Mouse (Mus musculus) T-helper 17 cell (primary cell): ENCODE data around the gene Myt1l.

Source experiments
- in situ Hi-C, 2 experiments: fragments of 300-600 bp; cut with MboI, MseI; formaldehyde crosslinking; loops; 1 replicate in 1 of 2; 2 replicates in 1 of 2; pipeline ENCODE4 v1.15.1; 2025; ENCODE audit warnings: high pct_unique_total_duplicates in 2 of 2

Myt1l gene

DNA sequence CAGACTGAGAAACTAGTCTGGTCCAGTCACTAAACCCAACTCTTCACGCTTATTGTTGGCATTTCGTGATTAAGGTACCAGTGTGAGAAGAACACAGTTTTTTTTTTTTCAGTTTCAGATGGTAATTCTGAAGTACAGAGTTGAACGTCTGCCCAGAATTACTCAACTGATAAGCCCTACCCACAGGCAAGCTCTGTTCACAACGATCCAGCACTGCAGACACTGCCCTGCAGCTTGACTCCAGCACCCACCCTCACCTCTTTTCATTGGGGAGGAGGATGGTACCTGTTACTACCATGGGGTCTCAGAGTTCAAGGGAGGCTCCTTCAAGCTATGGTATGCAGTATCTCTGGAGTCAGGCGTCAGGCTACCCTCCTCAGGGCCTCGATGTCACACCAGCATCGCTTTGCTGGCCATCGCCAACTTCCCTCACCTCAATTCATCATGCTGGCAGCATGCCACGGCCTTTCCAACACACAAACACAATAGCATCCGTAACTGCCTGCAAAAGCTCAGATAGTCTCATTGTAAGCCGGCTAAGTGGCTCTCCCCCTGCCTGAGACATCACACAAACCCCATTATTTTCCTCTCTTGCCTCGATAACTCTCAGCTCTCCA, 281.5 kb downstream of the Myt1l start:
- in situ Hi-C loops = no loop called here

DNA sequence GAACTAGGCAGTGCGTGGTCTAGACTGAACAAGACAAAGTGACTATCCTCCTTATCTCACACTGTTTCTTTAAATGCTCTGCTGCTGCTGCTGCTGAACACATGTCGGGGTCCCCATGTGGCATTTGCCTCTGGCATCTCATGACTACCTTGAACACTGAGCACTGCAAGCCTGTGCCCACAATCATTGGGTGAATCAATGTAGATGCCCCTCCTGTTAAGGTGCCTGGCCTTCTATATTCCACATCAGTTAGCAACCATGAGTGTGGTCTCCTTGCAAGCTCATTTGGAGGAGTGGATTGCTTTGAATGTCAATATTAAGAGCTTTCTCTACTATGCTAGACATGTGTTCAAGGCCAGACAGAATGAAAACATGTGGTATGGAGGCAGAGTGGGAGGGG, 287.3 kb downstream of the Myt1l start:
- in situ Hi-C loops = no loop called here

DNA sequence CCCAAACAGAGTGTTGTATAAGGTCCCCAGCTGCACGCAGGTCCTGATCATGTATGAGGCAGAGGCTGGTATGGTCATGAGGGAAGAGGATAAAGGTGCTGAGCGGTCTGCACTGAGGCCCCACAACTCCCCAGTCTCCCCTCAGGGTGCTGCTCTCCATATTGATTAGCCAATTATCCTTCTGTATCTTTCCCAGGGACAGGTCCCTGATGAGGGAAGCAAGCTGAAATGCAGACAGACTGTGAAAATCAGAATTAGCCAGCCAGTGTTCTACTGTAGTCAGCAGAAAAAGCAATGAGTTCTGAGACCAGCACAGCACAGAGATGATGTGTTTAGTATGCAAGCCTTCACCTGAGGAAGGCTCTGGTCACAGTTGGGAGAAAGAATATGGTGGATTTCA, 287.9 kb downstream of the Myt1l start:
- in situ Hi-C loops = no loop called here

DNA sequence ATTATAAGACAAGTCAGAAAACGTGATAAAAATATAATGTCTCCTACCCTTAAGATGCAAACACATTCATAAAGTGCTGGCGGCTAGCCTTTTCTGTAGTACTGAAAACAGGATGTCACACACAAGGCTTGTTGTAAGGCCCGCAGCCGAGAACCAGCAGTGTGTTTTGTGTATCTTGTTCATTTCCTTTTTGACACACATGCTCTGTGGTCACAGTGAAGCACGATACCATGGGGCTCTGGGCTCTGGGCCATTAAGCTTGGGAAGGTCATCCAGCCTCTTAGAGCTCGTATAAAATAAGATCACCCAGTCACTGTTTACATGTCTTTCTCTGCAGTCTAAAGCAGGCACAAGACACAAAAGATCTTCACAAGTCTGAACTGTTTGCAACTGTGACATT, 288.6 kb downstream of the Myt1l start:
- in situ Hi-C loops = no loop called here

DNA sequence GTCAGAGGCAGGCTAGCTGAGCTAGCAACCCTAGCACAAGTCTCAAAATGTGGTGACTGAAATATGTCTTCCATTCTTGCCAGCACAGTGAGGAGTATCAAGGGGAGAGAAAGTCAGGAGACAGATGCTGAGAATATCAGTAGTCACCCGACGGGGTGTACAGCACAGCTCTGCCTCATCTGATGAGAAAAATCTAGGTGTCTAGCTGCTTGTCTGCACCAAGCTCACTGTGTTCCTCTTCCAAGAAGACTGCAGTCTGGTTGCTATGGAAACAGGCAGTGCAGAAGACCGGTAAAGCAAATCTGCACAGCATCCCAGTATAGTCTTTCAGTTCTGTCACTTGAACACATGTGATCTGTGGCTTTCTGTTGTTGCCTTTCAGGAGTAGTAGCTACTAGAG, 294.0 kb downstream of the Myt1l start:
- in situ Hi-C loops = no loop called here

DNA sequence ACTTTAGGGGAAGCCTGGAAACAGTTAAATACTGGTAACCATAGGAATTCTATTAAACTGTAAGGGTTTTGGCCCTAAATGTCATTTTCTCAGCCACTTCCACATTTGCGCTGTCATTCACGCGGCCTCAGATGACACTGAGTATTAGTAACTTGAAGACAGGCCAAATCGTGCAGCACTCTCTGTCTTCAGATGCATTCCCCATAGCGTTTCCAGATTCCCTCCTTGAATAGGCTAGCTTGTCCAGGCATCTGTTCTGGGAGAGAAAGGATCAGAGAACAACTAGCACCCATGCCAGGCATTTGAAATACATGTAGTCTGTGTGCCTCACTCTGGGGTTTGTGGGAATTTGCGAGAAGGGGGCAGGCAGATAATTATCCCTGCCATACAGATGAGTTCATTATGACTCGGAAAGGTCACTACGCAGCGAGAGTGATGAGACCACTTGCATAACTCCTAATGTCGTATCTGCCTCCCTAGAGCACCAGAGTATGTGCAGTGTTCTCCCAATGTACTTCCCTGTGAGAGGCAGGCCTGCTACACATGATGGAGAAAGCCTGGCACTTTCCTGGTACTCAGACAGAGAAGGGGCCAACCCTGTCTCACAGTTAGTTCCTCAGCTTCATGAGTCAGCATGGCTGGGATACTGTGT, 295.7 kb downstream of the Myt1l start:
- in situ Hi-C loops = no loop called here

DNA sequence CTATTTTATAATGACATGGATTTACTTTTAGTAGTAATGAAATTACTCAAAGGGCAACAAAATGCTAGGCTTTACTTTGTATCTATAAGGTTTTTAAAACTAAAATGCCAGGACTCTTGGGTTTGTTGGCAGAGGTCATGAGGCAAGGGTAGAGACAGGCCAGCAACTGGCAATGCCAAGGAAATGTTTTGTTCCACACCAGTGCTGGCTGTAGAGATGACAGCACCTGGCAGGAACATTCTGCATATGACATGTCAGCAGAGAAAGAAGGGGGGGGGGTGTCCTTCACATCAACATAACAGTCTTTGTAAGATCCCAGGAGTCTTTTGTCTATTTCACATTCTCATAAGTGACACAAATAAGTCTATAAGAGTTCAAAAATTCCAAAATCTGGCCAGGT, 302.4 kb downstream of the Myt1l start:
- in situ Hi-C loops = no loop called here

DNA sequence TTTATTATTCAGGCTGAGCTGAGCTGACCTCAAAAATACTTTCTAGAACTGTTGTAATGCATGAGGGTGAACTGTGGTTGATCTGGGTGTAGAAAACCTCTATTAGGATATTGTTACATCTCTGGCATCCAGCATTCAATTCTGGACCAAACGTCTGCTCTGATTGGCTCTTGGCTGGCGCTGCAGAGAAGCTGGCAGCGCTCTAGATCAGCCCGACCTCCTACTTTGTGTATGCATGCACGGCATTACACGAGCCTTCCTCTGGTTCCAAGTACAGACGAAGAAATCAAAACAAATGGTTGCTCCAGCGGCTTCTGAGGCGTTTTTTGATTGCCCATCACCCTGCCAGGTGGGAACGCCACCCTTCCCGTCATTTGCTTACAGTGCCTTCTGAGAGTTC, 303.2 kb downstream of the Myt1l start:
- in situ Hi-C loops = no loop called here

DNA sequence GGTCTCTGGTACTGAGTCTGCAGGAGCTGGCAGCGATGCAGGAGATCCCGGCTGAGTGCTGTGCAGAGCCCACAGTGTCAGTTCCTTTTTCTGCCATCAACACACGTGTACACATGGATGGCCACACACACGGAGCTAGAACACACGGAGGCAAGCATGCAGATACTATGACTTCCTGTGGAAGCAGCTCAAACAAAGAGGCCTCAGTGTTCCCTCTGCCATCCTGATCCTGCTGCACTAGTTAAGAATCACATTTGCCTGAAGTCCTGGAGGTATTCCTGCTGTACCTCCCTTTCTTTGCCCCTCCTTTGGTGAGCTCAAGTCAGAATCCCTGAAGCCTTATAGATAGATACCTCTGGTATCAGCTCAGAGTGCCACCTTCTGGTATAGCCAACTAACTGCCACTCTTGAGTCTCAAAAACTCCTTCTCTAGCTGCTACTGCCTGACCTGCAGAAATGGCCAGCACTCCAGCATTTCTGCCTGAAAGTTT, 309.2 kb downstream of the Myt1l start:
- in situ Hi-C loops = no loop called here

DNA sequence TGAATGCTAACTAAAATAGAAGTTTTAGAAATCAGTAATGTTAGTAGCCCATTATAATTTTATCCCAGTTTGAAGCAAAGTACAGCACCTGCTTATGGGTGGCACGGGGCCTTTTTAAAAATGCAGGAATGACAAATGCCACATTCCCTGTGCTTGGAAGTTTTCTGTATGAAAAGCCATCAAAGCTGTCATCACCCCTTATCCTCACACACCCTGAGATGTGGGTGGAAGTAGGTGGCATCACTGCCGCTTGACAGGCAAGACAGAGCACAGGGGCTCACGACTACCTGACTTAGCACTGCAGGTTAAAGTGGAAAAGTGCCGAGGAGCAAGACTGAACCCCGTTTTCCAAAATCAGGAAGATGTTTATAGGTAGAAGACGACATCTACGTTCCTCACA, 310.2 kb downstream of the Myt1l start:
- in situ Hi-C loops = no loop called here

DNA sequence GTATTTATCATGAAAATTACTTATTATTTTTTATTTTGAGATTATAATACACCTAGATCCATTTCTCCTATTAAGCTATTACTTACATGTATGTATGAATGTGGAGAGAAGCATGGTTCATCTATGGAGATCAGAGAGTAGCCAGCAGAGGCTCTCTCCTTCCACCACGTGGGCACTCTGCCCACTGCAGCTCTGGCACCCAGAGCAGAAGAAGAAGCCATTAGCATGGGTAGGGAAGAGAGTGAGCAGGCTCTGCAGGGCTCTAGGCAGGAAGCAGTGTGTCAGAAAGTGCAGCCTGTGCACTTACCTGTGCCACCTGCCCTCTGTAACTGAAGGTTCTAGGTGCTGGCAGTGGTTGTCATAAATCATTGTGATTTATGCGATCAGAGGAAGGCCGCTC, 321.8 kb downstream of the Myt1l start:
- in situ Hi-C loops = no loop called here

DNA sequence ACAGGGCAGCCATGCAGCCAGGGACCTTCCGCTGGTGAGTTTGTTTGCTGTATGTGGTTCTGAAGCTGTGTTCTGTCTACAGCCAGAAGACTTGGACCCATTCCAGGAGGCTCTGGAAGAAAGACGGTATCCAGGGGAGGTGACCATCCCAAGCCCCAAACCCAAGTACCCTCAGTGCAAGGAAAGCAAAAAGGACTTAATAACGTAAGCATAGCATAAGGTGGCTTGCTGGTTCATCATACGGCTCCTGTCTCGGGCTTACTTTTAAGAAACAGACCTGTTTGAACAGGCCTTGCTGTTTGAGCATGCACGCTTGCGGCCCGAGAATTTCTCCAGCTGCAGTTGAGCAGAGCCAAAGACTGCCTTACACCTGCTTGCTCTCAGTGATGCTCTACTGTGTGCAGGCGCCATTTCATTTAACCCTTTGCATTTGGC, 326.0 kb downstream of the Myt1l start:
- in situ Hi-C loops = no loop called here

DNA sequence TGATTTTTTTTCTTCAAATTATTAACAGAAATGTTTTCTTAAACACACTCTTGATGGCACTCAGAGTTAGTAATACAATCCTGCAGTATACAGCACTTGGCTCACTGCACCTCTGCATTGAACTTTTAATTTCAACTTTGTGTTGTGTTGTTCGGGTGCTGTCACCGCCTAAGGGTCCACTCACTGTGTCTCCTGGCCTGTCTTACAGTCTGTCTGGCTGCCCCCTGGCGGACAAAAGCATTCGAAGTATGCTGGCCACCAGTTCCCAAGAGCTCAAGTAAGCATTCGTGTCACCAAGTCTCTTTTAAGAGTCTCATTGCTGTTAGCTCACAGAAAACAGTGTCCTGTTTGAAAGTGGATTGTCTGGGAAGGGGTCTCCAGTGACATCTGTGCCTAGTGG, 326.8 kb downstream of the Myt1l start:
- in situ Hi-C loops = no loop called here

DNA sequence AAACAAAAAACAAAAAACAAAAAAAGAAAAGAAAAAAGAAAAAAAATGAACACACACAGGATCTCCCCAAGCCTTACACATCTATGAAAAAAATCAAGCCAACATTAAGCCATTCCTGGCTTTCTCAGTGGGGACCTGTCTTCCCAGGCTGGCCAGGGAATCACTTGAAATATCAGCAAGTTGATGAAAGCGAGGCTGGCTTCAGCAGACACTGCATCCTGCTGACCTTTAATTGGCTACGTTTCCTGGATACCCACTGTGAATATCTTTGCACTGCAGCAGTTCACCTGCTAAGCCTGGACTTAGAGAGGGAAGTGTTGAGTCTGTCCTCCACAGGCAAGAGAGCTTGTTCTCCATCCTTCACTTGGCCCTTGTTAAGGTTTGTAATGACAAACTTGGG, 332.8 kb downstream of the Myt1l start:
- in situ Hi-C loops = no loop called here

DNA sequence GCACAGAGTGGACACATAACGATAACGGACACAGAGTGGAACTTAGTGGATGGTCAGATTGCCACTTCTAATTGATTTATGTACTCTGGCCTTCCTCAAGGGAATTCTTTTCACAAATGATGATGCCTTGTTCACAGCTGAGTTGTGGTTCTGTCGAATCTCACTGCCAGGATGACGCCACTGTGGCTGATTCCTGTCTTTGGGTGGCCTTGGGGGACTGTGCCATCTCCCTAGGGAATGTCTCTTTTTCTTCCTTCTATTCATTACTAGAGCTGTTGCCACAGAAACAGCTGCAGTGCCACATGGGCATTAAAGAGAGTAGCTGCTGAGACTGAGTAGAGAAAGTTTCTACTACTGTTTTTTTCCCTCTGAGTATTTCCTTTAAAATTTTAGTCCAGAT, 340.1 kb downstream of the Myt1l start:
- in situ Hi-C loops = no loop called here

DNA sequence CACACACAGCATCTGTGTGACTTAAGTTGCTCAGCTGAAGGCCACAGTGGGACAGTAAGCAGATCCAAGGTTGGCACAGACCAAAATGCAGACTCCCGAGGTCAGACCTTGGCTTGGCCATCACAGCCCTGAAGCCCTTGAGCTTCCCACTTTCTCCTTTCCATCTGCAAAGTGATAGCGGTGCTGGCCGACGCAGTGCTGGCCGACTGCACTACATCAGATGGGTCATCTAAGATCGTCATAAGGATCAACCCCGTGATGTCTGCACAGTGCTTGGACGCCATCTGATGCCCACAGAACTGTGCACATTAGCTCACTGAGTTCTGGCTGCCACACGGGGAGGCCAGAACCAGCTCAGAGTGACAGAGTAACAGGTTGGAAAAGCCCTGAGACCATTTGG, 340.6 kb downstream of the Myt1l start:
- in situ Hi-C loops = no loop called here

DNA sequence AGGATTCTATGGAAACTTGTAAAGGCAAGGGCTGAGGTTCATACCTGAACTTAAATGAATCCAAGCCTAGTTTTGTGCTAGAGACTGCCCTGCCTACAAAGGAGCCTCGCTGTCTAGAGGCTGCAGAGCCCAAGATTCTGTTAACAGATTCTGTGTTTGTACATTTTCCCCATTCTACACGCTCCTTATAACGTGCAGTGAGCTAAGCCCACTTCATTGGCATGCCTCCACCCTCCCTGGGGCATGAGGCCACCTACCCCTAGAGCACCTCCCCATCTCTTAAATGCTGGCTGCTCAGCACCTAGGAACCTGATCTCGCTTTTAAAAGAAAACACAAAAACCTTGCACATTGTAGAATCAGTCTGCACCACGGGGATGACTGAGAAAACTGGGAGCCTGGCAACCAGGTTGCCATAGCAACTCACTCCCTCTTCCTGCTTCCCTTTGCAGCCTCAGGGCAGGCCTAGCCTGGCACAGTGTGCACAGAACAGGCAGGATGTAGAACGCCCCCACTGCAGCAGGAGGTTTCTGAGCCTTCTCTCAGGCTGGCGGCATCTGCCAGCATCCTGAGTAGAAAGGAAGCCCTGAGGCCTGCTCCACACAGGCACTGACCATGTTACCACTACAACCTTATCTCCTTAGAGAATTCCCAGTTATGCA, 344.1 kb downstream of the Myt1l start:
- in situ Hi-C loops = no loop called here

DNA sequence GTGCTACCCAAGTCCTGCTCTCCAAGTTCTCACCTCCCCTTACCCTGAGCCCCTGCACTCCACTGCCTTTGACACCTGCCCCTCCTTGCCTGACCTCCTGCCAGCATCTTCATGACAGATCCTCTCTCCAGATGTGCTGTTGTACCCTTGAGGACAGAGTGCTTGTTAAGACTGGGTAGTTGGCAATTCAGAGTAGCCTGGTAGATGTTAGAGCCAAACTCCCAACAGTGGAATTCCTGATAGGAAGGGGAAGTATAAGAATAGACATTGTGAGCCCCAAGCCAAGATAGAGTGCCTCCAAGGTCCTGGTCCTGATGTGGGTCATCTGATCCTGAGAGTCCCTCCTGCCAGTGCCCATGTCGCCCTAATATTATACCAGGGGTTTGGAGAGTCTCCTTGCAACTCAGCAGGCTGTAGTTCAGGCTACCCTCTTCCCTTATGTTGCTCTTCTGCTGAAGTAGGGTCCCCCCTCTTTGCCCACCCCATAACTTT, 345.1 kb downstream of the Myt1l start:
- in situ Hi-C loops = no loop called here

DNA sequence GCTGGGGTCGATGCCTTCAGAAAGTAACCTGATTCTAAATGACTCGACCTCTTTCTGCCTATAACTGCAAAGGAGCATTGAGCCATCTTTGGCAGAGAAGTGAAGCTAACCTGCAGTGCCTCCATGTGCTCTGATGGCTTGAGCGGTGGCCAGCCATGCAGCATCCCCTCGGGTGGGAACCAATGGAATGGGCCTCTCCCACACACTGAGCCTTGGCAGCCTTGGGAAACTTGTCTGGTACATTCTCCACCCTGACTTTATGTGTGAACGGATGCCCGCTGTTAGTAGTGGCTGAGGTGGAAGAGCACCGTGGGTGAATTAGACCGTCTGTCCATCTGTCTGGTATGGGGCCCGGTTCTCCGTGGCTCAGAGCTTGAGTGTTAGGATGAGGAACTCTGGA, 349.8 kb downstream of the Myt1l start:
- in situ Hi-C loops = loop anchor here (25.0 kb wide), 1 partner anchor 1291 kb away; the partner anchor contains the start of gene Allc (in 2 of the 2)

DNA sequence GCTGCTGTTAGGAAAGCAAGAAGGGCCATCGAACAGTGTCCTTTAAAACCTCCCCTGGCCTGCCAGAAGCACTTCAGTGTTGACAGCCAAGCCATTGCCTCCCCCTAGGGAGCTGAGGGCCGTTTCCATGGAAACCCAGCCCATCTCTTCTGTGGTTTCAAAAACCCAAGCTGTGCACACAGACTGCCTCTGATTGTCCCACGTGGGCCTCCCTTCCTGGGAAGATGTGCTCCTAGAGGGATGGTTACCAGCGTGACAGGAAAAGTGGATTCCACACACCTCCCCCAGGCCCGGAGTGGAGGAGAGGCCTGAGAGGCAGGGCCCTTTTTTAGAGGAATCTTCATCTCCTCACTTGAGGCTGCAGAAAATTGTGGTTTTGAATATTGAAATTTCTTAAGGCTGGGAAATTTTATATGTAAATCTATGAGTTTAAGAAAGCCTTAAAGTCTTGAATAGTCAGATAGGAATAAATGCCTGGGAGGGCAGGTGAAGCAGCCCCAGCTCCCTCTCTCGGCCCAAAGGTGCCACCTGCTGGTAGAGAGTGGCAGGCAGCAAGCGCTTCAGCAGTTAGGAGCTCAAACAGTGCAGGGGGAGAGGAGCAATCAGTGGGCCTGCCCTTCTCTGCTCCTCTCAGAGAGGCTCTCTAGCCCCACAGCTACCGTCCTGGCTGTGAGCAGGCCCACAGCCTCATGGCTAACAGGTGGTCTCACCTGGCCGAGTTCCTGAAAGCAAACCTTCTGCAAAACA, 354.9 kb downstream of the Myt1l start:
- in situ Hi-C loops = loop anchor here (25.0 kb wide), 1 partner anchor 1296 kb away; the partner anchor contains the start of gene Allc (in 2 of the 2)

DNA sequence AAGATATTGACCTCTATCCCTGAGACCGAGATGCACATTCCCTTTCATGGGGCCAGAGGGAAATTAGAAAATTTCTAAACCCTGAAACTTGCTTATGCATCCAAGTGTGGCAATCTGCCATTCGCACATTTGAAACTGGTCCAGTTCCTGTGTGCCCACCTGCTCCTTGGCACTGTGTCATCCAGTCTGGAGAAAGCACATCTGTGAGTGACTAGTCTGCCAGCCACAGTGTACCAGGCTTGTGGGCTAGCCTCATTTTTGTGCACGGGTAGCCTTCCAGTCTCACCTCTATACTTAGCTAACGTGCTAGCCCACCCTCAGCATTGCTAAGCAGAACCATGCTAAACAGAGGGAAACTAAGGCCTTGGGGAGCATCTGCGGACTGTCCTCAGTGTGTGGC, 356.2 kb downstream of the Myt1l start:
- in situ Hi-C loops = loop anchor here (25.0 kb wide), 1 partner anchor 1297 kb away; the partner anchor contains the start of gene Allc (in 2 of the 2)

DNA sequence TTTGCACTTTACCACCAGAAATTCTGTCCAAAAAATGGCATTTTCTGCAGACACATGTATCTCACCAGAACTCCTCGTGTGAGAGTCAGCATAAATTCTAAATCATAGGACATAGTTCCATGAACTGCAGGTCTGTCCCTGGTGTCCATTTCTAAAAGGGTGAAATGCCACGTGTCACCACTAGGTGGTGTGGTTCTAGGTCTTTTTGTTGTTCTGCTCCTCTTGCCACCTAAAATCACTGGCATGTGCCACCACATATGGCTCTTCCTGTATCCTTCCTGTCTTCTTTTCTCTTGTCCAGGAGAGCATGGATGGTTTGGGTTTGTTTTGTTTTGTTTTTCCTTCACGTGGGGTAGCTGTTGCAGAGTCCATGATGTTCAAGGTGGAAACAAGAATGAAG, 366.5 kb downstream of the Myt1l start:
- in situ Hi-C loops = loop anchor here (25.0 kb wide), 1 partner anchor 1307 kb away; the partner anchor contains the start of gene Allc (in 2 of the 2)
